ENCODE assay signal across 8 mouse cellular contexts in the genomic region with DNA sequence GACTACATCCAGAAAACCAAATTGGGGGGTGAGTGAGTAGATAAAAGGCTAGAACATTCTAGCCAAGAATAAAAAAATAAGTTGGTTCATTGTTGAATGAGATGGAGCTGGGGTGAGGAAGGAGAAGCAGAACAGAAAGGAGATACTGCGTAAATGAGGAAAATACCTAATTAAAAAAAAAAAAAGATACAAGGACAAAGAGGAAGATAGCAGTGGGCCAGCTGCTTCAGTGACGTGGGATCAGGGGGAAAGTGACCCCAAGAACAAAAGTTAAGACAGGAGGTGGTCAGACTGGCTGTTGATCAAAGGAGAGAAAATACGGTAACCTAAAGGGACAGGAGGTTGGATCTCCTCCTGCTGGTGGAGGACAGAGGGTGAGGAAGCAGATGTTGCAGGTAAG. TPM values are rescaled to one million over a fixed set of nuclear protein-coding genes. Genes with fewer than 3 reads are reported as not detected.
DNase-seq lines count a peak whose midpoint lies in the region; ATAC-seq and TF ChIP-seq lines count a peak whose summit lies in the region.

A gene (plus strand): TSS at position 301 of the 400 bp plus-strand sequence.

- H3K4me3 ChIP-seq in heart, embryonic 10.5 days = peak within 1 kb of the TSS; percentile 53
- peak within 1 kb of the TSS; percentile 9; the same call in 1 of the 2 replicates for H3K4me3 ChIP-seq in embryonic fibroblast, embryonic 13.5 days (ENCODE audit: insufficient read depth, low read length)
- peak within 1 kb of the TSS; percentile 62 for H3K4me3 ChIP-seq in liver, embryonic 12.5 days

- H3K27me3 ChIP-seq in heart, embryonic 10.5 days (ENCODE audit: insufficient read depth, poor library complexity, severe bottlenecking) = no peaks in the 10 kb centered on the region
- H3K27me3 ChIP-seq in liver, embryonic 12.5 days (replicated peaks) = no peaks in the 10 kb centered on the region

- H3K9me3 ChIP-seq in heart, embryonic 10.5 days = no peaks in the 10 kb centered on the region
- H3K9me3 ChIP-seq in liver, embryonic 12.5 days (replicated peaks) = no peaks in the 10 kb centered on the region

- no peak for TF ChIP-seq CTCF in embryonic fibroblast, embryonic 13.5 days (IDR thresholded peaks at IDR 0.05; ENCODE audit: borderline replicate concordance, insufficient read depth, low read length)

- ATAC-seq in liver, embryonic 12.5 days = no peak

- 83% methylated on average over 3 of the region's 3 CpGs for WGBS in heart, embryonic 10.5 days
- 76% methylated on average over 3 of the region's 3 CpGs for WGBS in liver, embryonic 12.5 days (ENCODE audit: insufficient replicate concordance)

- H3K36me3 ChIP-seq in heart, embryonic 10.5 days = no peaks in the 10 kb centered on the region
- H3K36me3 ChIP-seq in liver, embryonic 12.5 days = no peaks in the 10 kb centered on the region

- TF ChIP-seq POLR2A in embryonic fibroblast, embryonic 13.5 days (IDR thresholded peaks at IDR 0.05; ENCODE audit: low read depth, low read length) = no peak

- intact Hi-C loops in heart, postnatal 25 days (cut with DNase I) = loop anchor here (5.0 kb wide), 1 partner anchor 36 kb away; a partner anchor contains a TSS

- peak within 1 kb of the TSS; percentile 86 for H3K27ac ChIP-seq in heart, embryonic 10.5 days
- peak within 1 kb of the TSS; percentile 69 for H3K27ac ChIP-seq in embryonic fibroblast, embryonic 13.5 days (ENCODE audit: insufficient read depth, low read length)
- H3K27ac ChIP-seq in liver, embryonic 12.5 days = peak within 1 kb of the TSS; percentile 90

- peak within 1 kb of the TSS; percentile 83 for H3K9ac ChIP-seq in liver, embryonic 12.5 days

- no peak for DNase-seq in heart, embryonic 10.5 days (ENCODE audit: low spot score)
- no peak for DNase-seq in heart, postnatal 25 days (ENCODE audit: low spot score)
- DNase-seq in A20 (ENCODE audit: low read depth, low spot score) = peak; percentile 26
- DNase-seq in cerebellum, adult 9-10 months = no peak
- DNase-seq in retina, postnatal 1 day = no peak
- DNase-seq in natural killer cell, adult 2 months (ENCODE audit: low spot score in 2 of 2) = no peak

- H3K4me2 ChIP-seq in liver, embryonic 12.5 days = peak within 1 kb of the TSS; percentile 79

- H3K4me1 ChIP-seq in heart, embryonic 10.5 days = peaks cover 15% of the 10 kb centered on the region
- H3K4me1 ChIP-seq in embryonic fibroblast, embryonic 13.5 days (ENCODE audit: control insufficient read depth, insufficient read depth, low read length) = peaks cover 4% of the 10 kb centered on the region
- peaks cover 33% of the 10 kb centered on the region for H3K4me1 ChIP-seq in liver, embryonic 12.5 days

RNA-seq across cellular contexts. Expression of the gene that starts here (rescaled TPM):
- 4.2 and 4.4 TPM in 2 replicates for polyA plus RNA-seq in heart, embryonic 10.5 days (2016; fragmentation: Nextera tagmentation; extraction: Ambion mirVana)
- 1 to 10 TPM; 9.0 to 9.8 TPM for total RNA-seq in heart, postnatal 25 days (2021)
- 11.6 and 15.0 TPM in 2 replicates for polyA plus RNA-seq in embryonic fibroblast, embryonic 13.5 days (2011; ENCODE audit: insufficient read length, low read depth, missing spikeins)
- polyA plus RNA-seq in liver, embryonic 12.5 days (2016; fragmentation: Nextera tagmentation; extraction: Ambion mirVana) = 2.1 and 2.4 TPM in 2 replicates

Comparison
In these comparisons a context has a peak if more than half of its experiments do, and no peak if none do; other contexts are left out.
1. H3K4me3 ChIP-seq: peak in every context shown above with its lines; median percentile 62 in liver, embryonic 12.5 days; 53 in heart, embryonic 10.5 days; 9 in embryonic fibroblast, embryonic 13.5 days.